Mouse (Mus musculus): ENCODE results near the gene Gm11563. TPM values are rescaled to one million over a fixed set of nuclear protein-coding genes. Genes with fewer than 3 reads are reported as not detected.

Gm11563 gene
- not detected for polyA plus RNA-seq (2014; fragmentation: Illumina TruSeq; extraction: RNeasy Lipid Tissue Mini Kit (QIAGEN cat#74804); ENCODE audit: low read depth, low replicate concordance)

DNA sequence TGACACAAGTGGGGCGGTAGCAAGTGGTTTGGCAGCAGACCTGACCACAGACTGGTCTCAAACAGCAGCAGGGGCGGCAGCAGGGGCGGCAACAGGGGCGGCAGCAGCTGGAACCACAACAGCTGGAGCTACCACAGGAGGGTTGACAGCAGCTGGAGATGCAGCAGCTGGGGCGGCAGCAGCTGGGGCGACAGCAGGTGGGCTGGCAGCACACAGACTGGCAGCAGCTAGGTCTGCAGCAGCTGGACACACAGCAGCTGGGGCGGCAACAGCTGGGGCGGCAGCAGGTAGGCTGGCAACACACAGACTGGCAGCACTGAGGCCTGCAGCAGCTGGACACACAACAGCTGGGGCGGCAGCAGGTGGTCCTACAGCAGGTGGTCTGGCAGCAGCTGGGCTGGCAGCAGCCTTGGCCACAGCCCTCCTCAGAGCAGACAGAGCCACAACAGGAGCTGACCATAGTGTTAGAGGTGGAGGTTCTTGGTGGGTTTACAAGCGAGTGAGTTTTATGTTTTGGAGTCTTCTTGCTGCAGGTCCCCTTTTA lies at the start of gene Gm11563:
Gm11563 (minus strand) TSS at position 494 of the 544 bp plus-strand sequence.

DNA sequence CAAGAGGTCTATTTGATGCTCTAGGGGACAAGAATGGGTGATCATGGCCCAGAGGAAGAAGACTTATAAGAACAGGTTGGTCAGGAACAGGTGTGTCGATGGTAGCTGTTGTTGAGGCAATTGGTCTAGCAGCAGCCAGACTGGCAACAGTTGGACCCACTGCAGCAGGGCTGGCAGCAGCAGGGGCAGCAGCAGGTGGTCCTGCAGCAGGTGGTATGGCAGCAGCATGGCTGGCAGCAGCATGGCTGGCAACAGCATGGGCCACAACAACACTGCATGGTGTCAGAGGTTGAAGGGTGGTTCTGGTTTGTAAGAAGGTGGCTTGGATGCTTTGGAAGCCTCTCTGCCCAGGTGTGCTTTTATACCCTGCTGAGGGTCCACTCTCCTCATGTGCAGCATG lies 31.7 kb upstream of the Gm11563 start, which contains the start of gene Gm14190:
Gm14190 (minus strand) TSS at position 278 of the 400 bp plus-strand sequence.

DNA sequence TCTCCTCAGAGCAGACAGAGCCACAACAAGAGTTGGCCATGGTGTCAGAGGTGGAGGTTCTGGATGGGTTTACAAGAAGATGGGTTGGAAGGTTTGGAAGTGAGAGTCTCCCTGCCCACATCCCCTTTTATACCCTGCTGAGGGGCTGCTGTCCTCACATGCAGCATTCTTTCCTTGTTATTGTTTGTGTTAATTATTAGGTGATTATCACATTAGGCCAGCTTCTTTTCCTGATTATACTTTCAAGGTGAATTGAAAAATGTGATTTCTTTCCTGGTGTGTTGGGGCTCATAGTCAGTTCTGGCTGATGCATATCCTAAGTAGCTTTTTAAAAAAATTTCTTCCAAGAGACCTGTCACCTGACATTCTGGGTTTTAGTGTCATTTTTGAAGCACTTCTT lies 7.1 kb upstream of the Gm11563 start, which contains the start of gene Krtap4-6:
Krtap4-6 (minus strand) TSS at position 101 of the 400 bp plus-strand sequence.

DNA sequence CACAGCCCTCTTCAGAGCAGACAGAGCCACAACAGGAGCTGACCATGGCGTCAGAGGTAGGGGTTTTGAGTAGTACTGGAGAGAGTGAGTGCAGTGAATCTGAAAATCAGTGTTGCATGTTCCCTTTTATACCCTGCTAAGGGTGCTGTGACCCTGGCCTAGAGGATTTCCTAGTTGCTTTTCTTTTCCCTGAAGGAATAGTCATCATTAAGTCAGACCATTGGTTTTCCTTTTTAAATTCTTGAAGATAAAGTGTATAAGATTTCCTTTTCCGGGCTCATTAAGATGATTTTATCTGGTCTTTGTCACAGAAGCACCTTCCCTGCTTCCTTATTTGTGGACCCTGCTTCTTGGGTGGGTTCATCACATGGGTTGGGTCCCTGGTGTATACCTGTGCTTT lies 8.6 kb downstream of the Gm11563 start, which contains the start of gene Gm11555:
Gm11555 (minus strand) TSS at position 101 of the 400 bp plus-strand sequence.

DNA sequence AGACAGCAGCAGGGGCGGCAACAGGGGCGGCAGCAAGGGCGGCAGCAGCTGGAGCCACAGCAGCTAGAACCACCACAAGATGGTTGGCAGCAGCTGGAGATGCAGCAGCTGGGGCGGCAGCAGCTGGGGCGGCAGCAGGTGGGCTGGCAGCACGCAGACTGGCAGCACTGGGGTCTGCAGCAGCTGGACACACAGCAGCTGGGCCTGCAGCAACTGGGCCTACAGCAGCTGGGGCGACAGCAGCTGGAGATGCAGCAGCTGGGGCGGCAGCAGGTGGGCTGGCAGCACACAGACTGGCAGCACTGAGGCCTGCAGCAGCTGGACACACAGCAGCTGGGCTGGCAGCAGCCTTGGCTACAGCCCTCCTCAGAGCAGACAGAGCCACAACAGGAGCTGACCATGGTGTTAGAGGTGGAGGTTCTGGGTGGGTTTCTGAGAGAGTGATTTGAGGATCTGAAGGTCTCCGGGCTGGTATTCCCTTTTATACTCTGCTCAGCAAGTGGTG lies 15.1 kb downstream of the Gm11563 start, which contains the start of gene Krtap4-7:
Krtap4-7 (minus strand) TSS at position 455 of the 505 bp plus-strand sequence.

DNA sequence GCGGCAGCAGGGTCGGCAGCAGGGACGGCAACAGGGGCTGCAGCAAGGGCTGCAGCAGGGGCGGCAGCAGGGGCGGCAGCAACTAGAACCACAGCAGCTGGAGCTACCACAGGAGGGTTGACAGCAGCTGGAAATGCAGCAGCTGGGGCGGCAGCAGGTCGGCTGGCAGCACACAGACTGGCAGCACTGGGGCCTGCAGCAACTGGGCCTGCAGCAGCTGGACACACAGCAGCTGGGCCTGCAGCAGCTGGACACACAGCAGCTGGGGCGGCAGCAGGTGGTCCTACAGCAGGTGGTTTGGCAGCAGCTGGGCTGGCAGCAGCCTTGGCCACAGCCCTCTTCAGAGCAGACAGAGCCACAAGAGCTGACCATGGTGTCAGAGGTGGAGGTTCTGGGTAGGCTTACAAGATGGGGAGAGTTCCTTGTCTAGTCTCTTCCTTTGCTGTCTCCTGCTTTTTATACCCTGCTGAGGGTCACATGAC lies 24.1 kb downstream of the Gm11563 start, which contains the start of gene Krtap4-2:
Krtap4-2 (minus strand) TSS at position 432 of the 482 bp plus-strand sequence.

DNA sequence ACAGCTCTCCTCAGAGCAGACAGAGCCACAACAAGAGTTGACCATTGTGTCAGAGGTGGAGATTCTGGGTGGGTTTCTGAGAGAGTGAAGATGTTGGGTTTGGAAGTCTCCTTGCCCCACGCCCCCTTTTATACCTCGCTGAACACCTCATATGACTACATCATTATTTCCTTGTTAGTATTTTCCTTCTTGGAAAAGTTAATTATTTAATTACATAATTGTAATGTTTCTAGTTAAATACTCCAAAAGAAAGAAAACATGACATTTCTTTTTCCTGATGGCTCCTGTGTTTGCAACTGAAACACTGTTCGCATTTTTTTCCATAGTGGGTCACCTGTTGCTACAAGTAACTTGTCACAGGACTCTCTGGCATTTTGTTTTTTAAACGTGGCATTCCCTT lies 30.6 kb downstream of the Gm11563 start, which contains the start of gene Krtap4-1:
Krtap4-1 (minus strand) TSS at position 101 of the 400 bp plus-strand sequence.

DNA sequence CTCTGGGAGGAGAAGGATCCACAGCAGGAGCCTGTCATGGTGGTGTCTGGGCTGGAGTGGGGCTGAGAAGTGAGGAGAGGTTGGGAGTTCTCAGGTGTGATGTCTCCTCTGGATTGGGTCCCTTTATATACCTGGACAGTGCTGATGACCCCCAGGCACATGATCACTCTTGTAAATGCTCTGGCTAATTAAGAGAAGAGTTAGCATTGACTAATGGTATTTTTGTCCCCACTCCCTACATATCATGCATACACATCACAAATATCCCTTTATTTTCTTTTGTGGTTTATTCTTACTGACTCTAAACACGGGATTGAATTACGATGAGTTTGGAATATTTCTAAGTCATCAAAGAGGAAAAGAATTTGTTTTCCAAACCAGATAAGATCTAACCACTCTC lies 38.4 kb downstream of the Gm11563 start, which contains the start of gene Gm11562:
Gm11562 (minus strand) TSS at position 101 of the 400 bp plus-strand sequence.

DNA sequence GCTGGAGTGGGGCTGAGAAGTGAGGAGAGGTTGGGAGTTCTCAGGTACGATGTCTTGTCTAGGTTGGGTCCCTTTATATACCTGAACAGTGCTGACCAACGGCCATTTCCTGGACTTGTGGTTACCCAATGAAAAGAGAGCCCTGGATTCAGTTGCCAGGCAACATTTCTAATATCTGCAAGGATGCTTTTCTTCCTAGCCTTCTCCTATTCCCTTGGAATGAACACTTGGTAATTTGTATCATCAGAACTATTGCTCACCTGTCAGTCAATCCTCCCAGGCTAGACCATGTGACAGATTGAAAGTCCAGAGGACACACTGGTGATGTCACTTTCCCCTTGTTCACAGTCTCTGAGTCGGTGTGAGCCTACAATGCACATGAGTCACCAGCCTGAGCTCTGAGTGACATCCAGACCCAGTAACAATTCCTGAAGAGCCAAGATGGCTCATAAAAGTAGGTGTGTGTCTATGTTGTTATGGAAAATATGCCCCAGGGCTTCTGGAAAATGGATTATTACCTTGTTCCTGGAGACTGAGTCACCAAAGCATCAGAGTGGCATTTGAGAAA lies 43.9 kb downstream of the Gm11563 start, which contains the start of gene Krtap2-4:
Krtap2-4 (minus strand) TSS at position 51 of the 568 bp plus-strand sequence.

DNA sequence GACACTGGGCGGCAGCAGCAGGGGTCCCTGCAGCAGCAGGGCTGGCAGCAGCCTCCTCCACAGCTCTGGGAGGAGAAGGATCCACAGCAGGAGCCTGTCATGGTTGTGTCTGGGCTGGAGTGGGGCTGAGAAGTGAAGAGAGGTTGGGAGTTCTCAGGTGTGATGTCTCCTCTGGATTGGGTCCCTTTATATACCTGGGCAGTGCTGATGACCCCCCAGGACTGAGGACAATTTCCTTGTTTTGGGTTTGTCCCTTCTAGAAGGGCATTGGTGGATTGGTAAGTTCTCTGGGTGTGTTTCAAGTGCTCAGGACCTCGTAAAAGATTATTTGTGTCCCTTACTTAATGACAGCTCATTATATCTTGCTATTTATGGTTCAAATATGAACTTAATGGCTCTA lies 48.7 kb downstream of the Gm11563 start, which contains the start of gene Gm11937:
Gm11937 (minus strand) TSS at position 101 of the 400 bp plus-strand sequence.

Other genes starting within 250 kb of the Gm11563 start
- not detected for gene Krt12, start 236.7 kb downstream of the Gm11563 start, polyA plus RNA-seq (2014; fragmentation: Illumina TruSeq; extraction: RNeasy Lipid Tissue Mini Kit (QIAGEN cat#74804); ENCODE audit: low read depth, low replicate concordance)
- gene Krt20, start 220.8 kb downstream of the Gm11563 start, polyA plus RNA-seq (2014; fragmentation: Illumina TruSeq; extraction: RNeasy Lipid Tissue Mini Kit (QIAGEN cat#74804); ENCODE audit: low read depth, low replicate concordance): 0.53 TPM
- 2.7 TPM for gene Krt23, start 165.8 kb downstream of the Gm11563 start, polyA plus RNA-seq (2014; fragmentation: Illumina TruSeq; extraction: RNeasy Lipid Tissue Mini Kit (QIAGEN cat#74804); ENCODE audit: low read depth, low replicate concordance)
- gene Krt39, start 137.6 kb downstream of the Gm11563 start, polyA plus RNA-seq (2014; fragmentation: Illumina TruSeq; extraction: RNeasy Lipid Tissue Mini Kit (QIAGEN cat#74804); ENCODE audit: low read depth, low replicate concordance): not detected
- not detected for gene Krt40, start 115.8 kb downstream of the Gm11563 start, polyA plus RNA-seq (2014; fragmentation: Illumina TruSeq; extraction: RNeasy Lipid Tissue Mini Kit (QIAGEN cat#74804); ENCODE audit: low read depth, low replicate concordance)
- gene Krtap3-3, start 108.1 kb downstream of the Gm11563 start, polyA plus RNA-seq (2014; fragmentation: Illumina TruSeq; extraction: RNeasy Lipid Tissue Mini Kit (QIAGEN cat#74804); ENCODE audit: low read depth, low replicate concordance): not detected
- not detected for gene Krtap3-2, start 102.1 kb downstream of the Gm11563 start, polyA plus RNA-seq (2014; fragmentation: Illumina TruSeq; extraction: RNeasy Lipid Tissue Mini Kit (QIAGEN cat#74804); ENCODE audit: low read depth, low replicate concordance)
- not detected for gene Gm11939, start 99.5 kb downstream of the Gm11563 start, polyA plus RNA-seq (2014; fragmentation: Illumina TruSeq; extraction: RNeasy Lipid Tissue Mini Kit (QIAGEN cat#74804); ENCODE audit: low read depth, low replicate concordance)
- not detected for gene Krtap3-1, start 92.3 kb downstream of the Gm11563 start, polyA plus RNA-seq (2014; fragmentation: Illumina TruSeq; extraction: RNeasy Lipid Tissue Mini Kit (QIAGEN cat#74804); ENCODE audit: low read depth, low replicate concordance)
- not detected for gene Krtap1-5, start 77.9 kb downstream of the Gm11563 start, polyA plus RNA-seq (2014; fragmentation: Illumina TruSeq; extraction: RNeasy Lipid Tissue Mini Kit (QIAGEN cat#74804); ENCODE audit: low read depth, low replicate concordance)
- not detected for gene Krtap1-4, start 75.3 kb downstream of the Gm11563 start, polyA plus RNA-seq (2014; fragmentation: Illumina TruSeq; extraction: RNeasy Lipid Tissue Mini Kit (QIAGEN cat#74804); ENCODE audit: low read depth, low replicate concordance)
- not detected for gene Krtap1-3, start 67.6 kb downstream of the Gm11563 start, polyA plus RNA-seq (2014; fragmentation: Illumina TruSeq; extraction: RNeasy Lipid Tissue Mini Kit (QIAGEN cat#74804); ENCODE audit: low read depth, low replicate concordance)
- not detected for gene Krtap9-3, start 60.9 kb downstream of the Gm11563 start, polyA plus RNA-seq (2014; fragmentation: Illumina TruSeq; extraction: RNeasy Lipid Tissue Mini Kit (QIAGEN cat#74804); ENCODE audit: low read depth, low replicate concordance)
- gene Gm11938, start 55.7 kb downstream of the Gm11563 start, polyA plus RNA-seq (2014; fragmentation: Illumina TruSeq; extraction: RNeasy Lipid Tissue Mini Kit (QIAGEN cat#74804); ENCODE audit: low read depth, low replicate concordance): not detected
- not detected for gene Gm11937, start 48.8 kb downstream of the Gm11563 start, polyA plus RNA-seq (2014; fragmentation: Illumina TruSeq; extraction: RNeasy Lipid Tissue Mini Kit (QIAGEN cat#74804); ENCODE audit: low read depth, low replicate concordance)
- not detected for gene Krtap2-4, start 44.1 kb downstream of the Gm11563 start, polyA plus RNA-seq (2014; fragmentation: Illumina TruSeq; extraction: RNeasy Lipid Tissue Mini Kit (QIAGEN cat#74804); ENCODE audit: low read depth, low replicate concordance)
- gene Gm11562, start 38.5 kb downstream of the Gm11563 start, polyA plus RNA-seq (2014; fragmentation: Illumina TruSeq; extraction: RNeasy Lipid Tissue Mini Kit (QIAGEN cat#74804); ENCODE audit: low read depth, low replicate concordance): not detected
- gene Krtap4-1, start 30.7 kb downstream of the Gm11563 start, polyA plus RNA-seq (2014; fragmentation: Illumina TruSeq; extraction: RNeasy Lipid Tissue Mini Kit (QIAGEN cat#74804); ENCODE audit: low read depth, low replicate concordance): not detected
- not detected for gene Krtap4-2, start 23.9 kb downstream of the Gm11563 start, polyA plus RNA-seq (2014; fragmentation: Illumina TruSeq; extraction: RNeasy Lipid Tissue Mini Kit (QIAGEN cat#74804); ENCODE audit: low read depth, low replicate concordance)
- gene Krtap4-7, start 14.9 kb downstream of the Gm11563 start, polyA plus RNA-seq (2014; fragmentation: Illumina TruSeq; extraction: RNeasy Lipid Tissue Mini Kit (QIAGEN cat#74804); ENCODE audit: low read depth, low replicate concordance): not detected
- gene Gm11555, start 8.7 kb downstream of the Gm11563 start, polyA plus RNA-seq (2014; fragmentation: Illumina TruSeq; extraction: RNeasy Lipid Tissue Mini Kit (QIAGEN cat#74804); ENCODE audit: low read depth, low replicate concordance): not detected
- not detected for gene Krtap4-6, start 7.0 kb upstream of the Gm11563 start, polyA plus RNA-seq (2014; fragmentation: Illumina TruSeq; extraction: RNeasy Lipid Tissue Mini Kit (QIAGEN cat#74804); ENCODE audit: low read depth, low replicate concordance)
- not detected for gene Gm14190, start 31.8 kb upstream of the Gm11563 start, polyA plus RNA-seq (2014; fragmentation: Illumina TruSeq; extraction: RNeasy Lipid Tissue Mini Kit (QIAGEN cat#74804); ENCODE audit: low read depth, low replicate concordance)
- not detected for gene Gm14180, start 75.3 kb upstream of the Gm11563 start, polyA plus RNA-seq (2014; fragmentation: Illumina TruSeq; extraction: RNeasy Lipid Tissue Mini Kit (QIAGEN cat#74804); ENCODE audit: low read depth, low replicate concordance)
- gene Gm11595, start 114.0 kb upstream of the Gm11563 start, polyA plus RNA-seq (2014; fragmentation: Illumina TruSeq; extraction: RNeasy Lipid Tissue Mini Kit (QIAGEN cat#74804); ENCODE audit: low read depth, low replicate concordance): not detected
- gene Krtap4-8, start 121.7 kb upstream of the Gm11563 start, polyA plus RNA-seq (2014; fragmentation: Illumina TruSeq; extraction: RNeasy Lipid Tissue Mini Kit (QIAGEN cat#74804); ENCODE audit: low read depth, low replicate concordance): not detected
- gene Krtap4-9, start 126.2 kb upstream of the Gm11563 start, polyA plus RNA-seq (2014; fragmentation: Illumina TruSeq; extraction: RNeasy Lipid Tissue Mini Kit (QIAGEN cat#74804); ENCODE audit: low read depth, low replicate concordance): not detected
- not detected for gene Gm11596, start 134.5 kb upstream of the Gm11563 start, polyA plus RNA-seq (2014; fragmentation: Illumina TruSeq; extraction: RNeasy Lipid Tissue Mini Kit (QIAGEN cat#74804); ENCODE audit: low read depth, low replicate concordance)
- gene Gm11569, start 140.0 kb upstream of the Gm11563 start, polyA plus RNA-seq (2014; fragmentation: Illumina TruSeq; extraction: RNeasy Lipid Tissue Mini Kit (QIAGEN cat#74804); ENCODE audit: low read depth, low replicate concordance): not detected
- gene Gm11554, start 145.5 kb upstream of the Gm11563 start, polyA plus RNA-seq (2014; fragmentation: Illumina TruSeq; extraction: RNeasy Lipid Tissue Mini Kit (QIAGEN cat#74804); ENCODE audit: low read depth, low replicate concordance): not detected
- not detected for gene Krtap4-13, start 150.9 kb upstream of the Gm11563 start, polyA plus RNA-seq (2014; fragmentation: Illumina TruSeq; extraction: RNeasy Lipid Tissue Mini Kit (QIAGEN cat#74804); ENCODE audit: low read depth, low replicate concordance)
- gene Gm11564, start 156.7 kb upstream of the Gm11563 start, polyA plus RNA-seq (2014; fragmentation: Illumina TruSeq; extraction: RNeasy Lipid Tissue Mini Kit (QIAGEN cat#74804); ENCODE audit: low read depth, low replicate concordance): not detected
- not detected for gene 2300003K06Rik, start 179.1 kb upstream of the Gm11563 start, polyA plus RNA-seq (2014; fragmentation: Illumina TruSeq; extraction: RNeasy Lipid Tissue Mini Kit (QIAGEN cat#74804); ENCODE audit: low read depth, low replicate concordance)
- gene Krtap4-16, start 192.6 kb upstream of the Gm11563 start, polyA plus RNA-seq (2014; fragmentation: Illumina TruSeq; extraction: RNeasy Lipid Tissue Mini Kit (QIAGEN cat#74804); ENCODE audit: low read depth, low replicate concordance): not detected
- gene Gm11568, start 199.0 kb upstream of the Gm11563 start, polyA plus RNA-seq (2014; fragmentation: Illumina TruSeq; extraction: RNeasy Lipid Tissue Mini Kit (QIAGEN cat#74804); ENCODE audit: low read depth, low replicate concordance): not detected
- gene Gm11559, start 205.5 kb upstream of the Gm11563 start, polyA plus RNA-seq (2014; fragmentation: Illumina TruSeq; extraction: RNeasy Lipid Tissue Mini Kit (QIAGEN cat#74804); ENCODE audit: low read depth, low replicate concordance): not detected
- gene Krtap9-1, start 214.4 kb upstream of the Gm11563 start, polyA plus RNA-seq (2014; fragmentation: Illumina TruSeq; extraction: RNeasy Lipid Tissue Mini Kit (QIAGEN cat#74804); ENCODE audit: low read depth, low replicate concordance): not detected
- not detected for gene Gm11567, start 220.2 kb upstream of the Gm11563 start, polyA plus RNA-seq (2014; fragmentation: Illumina TruSeq; extraction: RNeasy Lipid Tissue Mini Kit (QIAGEN cat#74804); ENCODE audit: low read depth, low replicate concordance)
- gene Krtap31-1, start 249.0 kb upstream of the Gm11563 start, polyA plus RNA-seq (2014; fragmentation: Illumina TruSeq; extraction: RNeasy Lipid Tissue Mini Kit (QIAGEN cat#74804); ENCODE audit: low read depth, low replicate concordance): not detected

Data from kidney, adult 10 weeks (tissue).